Mouse (Mus musculus) right cerebral cortex, adult 18-20 months (tissue): ENCODE data around the gene Yme1l1.
A peak's percentile ranks its signal among the peaks of the same experiment; 100 is the strongest.

Experiments used
- DNase-seq: peaks from one replicate; pipeline ENCODE4 v3.0.0; 2022; ENCODE audit warnings: mixed read lengths

Yme1l1 gene

GRCm38 (mm10) chr2:23155777-23156607 is at the start of gene Yme1l1, which contains the start of gene Mastl:
Yme1l1 (plus strand) TSS chr2:23156369.
Mastl (minus strand) TSS chr2:23156024.
- peak; percentile 99 for DNase-seq

GRCm38 (mm10) chr2:23119573-23119972 is 36.6 kb upstream of the Yme1l1 start:
- DNase-seq: no peak

GRCm38 (mm10) chr2:23155199-23155621 is 959 bp upstream of the Yme1l1 start:
- no peak for DNase-seq

GRCm38 (mm10) chr2:23156608-23157081 is 476 bp downstream of the Yme1l1 start:
- DNase-seq: no peak

GRCm38 (mm10) chr2:23172305-23172704 is 16.1 kb downstream of the Yme1l1 start:
- DNase-seq: no peak

GRCm38 (mm10) chr2:23194366-23194765 is 38.2 kb downstream of the Yme1l1 start:
- DNase-seq: no peak

GRCm38 (mm10) chr2:23201034-23201433 is 44.9 kb downstream of the Yme1l1 start:
- DNase-seq: no peak

GRCm38 (mm10) chr2:23202900-23203670 is 46.9 kb downstream of the Yme1l1 start:
- no peak for DNase-seq

- DNase-seq: no peak
Measured at GRCm38 (mm10) chr2:23207070-23207526, 50.9 kb downstream of the Yme1l1 start, which contains the start of gene 4931423N10Rik. 4931423N10Rik (plus strand) TSS chr2:23207476.

- no peak for DNase-seq
Measured at GRCm38 (mm10) chr2:23213661-23214060, 57.5 kb downstream of the Yme1l1 start.

GRCm38 (mm10) chr2:23225199-23225598 is 69.0 kb downstream of the Yme1l1 start:
- DNase-seq: no peak

- DNase-seq: no peak
Measured at GRCm38 (mm10) chr2:23228463-23228862, 72.3 kb downstream of the Yme1l1 start.

- no peak for DNase-seq
Measured at GRCm38 (mm10) chr2:23234065-23234773, 78.0 kb downstream of the Yme1l1 start.
